Mouse (Mus musculus): Measurements from ENCODE around the gene Tmem163.

- TF ChIP-seq CTCF (IDR thresholded peaks at IDR 0.05; ENCODE audit: low read depth) (no peak), EP300 (optimal IDR thresholded peaks at IDR 0.05) (no peak)
Observed at GRCm38 (mm10) chr1:127675253-127675652, 4.1 kb downstream of the Tmem163 start.

All from stomach, postnatal 0 days (tissue).